Mouse (Mus musculus): ENCODE results near the gene Nnat.
"Not testable (repeated sequence)": the region's sequence is repeated elsewhere in the genome, so short reads cannot be mapped to it uniquely, and the experiment has no call there.

Nnat gene

DNA sequence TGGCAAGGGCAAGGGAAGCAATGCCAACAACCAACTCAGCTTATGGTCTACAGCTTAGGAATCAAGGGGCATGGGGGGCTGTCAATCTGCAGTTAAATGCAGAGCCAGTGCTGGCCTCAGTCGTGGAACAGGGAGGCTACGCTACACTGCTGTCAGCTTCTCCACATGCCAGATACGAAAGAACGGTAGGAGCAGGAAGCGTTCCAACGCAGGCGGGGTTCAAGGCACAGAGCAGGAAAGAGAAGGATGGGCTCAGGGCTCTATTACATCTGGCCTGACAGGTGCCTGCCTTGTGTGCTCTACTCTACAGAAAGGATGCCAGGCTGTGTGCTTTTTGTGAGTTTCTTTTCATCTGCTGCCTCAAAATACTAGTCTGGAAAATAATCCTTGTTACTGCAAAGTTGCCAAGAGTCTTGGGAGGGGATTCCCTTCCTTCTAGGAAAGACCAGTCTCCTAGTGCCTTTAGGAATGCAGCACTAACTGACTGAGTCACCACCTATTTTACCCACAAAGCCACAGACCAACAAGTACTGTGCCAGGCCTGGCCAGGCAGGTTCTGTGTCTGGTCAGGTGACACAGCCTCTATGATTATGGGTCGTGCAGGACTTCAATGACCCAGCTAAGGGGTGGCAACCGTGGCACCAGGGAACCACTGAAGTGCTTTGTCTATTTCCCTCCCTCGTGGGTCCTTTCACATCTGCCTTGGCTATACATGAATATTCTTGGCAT, 7.6 kb upstream of the Nnat start:
- no peak for DNase-seq

DNA sequence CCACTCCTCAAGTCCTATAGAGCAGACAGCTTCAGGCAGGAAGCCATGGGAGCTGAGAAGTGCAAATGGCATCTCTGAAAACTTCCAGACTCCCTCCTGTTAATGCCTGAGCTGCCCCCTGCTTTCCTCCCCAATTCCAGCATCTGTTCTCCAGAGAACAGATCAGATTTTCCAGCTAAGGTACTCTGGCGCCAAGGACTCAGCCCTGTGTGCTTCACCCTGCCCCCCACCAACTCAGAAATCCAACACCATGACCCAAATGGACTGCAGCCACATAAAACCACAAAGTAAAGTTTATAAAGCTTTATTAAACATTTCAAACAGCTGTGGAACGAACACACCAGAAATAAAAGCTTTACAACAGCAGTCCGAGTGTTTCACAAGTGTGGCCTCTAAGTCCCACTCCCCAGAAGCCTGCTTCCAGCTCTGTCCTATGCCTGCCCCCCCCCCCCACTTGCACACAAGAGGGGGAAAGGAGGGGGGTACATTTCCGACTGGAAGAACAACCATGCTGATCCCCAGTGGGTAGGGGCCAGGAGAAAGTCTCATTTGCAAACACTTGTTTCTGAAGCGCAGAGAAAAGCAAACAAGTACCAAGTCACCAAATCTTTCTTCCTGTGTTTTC, 3.7 kb upstream of the Nnat start:
- no peak for DNase-seq

DNA sequence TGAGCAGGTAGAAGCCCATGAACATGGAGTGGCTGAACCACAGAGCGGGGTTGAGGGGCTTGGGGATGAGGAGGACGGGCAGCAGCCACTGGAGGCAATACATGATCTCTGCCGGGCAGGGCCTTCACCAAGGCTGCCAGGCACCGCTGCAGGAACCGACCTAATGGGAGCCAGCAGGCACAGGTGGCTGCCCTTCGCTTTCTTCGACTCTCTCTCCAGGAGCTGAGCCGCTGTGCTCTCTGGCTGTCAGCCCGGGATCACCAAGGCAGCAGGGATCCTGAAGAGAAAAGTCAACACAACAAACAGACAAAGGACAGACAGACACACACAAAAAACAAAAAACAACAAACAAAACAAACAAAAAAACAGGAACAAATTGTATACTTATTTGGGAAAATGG, 1.8 kb upstream of the Nnat start:
- DNase-seq, result peak; percentile 48 to 56

DNA sequence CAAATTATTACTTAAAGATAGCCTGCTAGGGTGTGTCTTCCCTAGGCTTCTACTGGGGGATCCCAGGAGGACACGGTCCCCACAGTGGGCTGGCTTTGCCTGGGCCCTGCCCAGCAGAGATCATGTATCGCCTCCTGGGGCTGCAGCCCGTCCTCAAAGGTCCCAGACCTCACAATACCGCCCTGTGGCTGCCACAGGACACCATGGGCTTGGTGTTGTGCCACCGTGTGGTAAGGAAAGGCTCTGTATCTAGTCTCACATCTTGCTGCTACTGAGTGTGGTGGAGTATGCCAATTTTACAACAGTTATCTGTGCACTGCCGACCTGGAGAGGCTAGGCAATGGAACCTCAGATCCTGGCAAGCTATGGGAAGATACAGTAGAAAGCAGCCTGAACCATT, 1.4 kb upstream of the Nnat start:
- DNase-seq, result no peak

DNA sequence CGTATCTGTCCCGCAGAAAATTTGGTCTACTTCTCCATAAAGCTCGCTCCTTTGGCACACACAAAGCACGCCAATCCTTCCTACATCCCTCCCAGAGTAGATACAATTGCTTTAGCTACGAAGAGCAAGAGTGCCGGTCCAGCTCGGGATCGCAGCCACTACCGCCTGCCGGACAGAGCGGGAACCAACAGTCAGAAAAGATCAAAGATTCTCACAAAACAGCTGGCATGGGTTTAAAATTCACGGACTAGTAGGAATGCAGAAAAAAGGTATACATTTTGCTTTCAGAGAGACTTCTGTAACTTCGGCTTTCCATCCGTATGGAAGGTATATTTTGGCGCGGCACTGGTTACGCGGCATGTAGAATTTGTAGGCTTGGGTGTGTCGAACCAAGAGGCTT, 438 bp upstream of the Nnat start:
- no peak for DNase-seq

DNA sequence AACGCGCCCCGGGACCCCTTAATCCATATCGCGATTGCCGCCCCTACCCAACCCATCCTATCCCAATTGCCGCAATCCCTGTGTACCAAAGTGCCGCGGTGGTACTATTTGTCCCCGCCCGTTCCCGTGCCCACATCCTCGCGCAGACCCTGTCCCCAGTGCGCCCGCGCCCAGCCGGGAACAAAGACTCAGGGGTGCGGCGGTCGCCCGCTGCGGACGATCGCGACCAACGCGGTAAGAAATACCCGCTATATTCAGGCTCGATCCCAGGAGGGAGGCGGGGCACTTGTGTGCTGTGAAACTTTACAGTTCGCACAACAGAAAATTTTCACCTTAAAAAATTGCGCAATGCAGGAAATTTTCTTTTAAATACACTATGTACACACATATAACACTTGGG, 424 bp downstream of the Nnat start:
- DNase-seq, result no peak

DNA sequence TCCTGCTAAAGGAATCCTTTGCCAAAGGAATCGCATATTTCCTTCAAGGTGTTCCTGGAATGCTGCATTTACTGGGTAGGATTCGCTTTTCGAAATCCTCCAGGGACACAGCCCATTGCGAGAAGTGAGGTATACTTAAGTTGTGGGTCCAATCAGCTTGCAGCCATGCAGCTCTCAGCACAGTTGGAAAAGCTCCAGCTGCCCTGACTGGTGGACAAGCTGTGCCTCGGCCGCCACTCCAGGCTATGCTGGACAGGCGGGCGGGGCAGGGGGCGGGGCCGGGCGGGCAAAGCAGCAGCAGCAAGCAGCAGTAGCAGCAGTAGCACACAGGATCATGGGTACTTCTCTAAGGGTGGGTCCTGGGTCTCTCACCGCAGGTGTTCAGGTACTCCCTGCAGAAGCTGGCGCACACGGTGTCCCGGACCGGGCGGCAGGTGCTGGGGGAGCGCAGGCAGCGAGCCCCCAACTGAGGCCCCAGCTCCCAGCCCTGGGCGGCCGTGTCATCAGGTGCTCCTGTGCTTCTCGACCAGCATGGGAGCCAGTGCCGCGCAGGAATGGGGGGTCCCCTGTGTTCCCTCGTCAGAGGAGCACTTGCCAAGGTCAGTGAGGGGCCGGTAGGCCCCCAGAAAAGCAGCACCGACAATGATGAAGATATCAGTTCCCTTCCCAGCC, 1.4 kb downstream of the Nnat start:
- DNase-seq, result peak; percentile 82 to 83

DNA sequence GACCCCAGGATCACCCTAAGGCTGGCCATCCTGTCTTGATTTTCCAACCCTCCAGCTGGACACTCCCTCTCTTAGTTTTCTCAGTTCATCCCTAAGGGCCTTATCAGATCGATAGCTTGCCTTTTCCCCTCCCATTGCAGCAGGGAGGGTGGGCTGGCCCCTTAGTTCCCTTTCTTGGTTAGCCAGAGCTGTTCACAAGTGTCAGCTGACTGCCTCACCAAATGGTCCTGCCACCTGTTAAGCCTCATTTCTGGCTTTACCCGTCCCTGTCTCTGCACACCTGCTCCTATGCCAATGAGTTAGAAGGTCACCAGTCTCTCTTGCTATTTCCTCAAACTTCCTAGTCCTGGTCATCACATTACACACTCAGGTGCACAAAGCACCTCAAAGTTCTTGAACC, 3.2 kb downstream of the Nnat start:
- peak in 1 of 2 experiments; percentile 28 for DNase-seq

DNA sequence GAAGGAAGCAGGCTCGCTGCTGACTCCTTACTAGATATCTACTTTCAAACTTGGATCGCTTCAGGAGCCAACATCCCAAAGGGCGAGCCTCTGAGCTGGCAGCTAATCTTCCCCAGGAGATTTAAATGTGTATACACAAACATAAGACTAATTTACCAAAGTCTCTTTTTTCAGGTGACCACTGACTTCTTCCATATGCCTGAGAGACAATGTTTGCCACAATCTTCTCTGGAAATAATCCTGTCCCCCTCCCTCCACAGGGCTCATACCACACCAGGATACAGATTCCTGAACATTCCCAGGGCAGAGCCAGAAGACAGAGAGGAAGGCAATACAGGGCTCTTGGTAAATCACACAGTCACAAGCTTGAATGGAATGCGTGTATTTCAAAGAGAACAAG, 4.8 kb downstream of the Nnat start:
- no peak for DNase-seq

DNA sequence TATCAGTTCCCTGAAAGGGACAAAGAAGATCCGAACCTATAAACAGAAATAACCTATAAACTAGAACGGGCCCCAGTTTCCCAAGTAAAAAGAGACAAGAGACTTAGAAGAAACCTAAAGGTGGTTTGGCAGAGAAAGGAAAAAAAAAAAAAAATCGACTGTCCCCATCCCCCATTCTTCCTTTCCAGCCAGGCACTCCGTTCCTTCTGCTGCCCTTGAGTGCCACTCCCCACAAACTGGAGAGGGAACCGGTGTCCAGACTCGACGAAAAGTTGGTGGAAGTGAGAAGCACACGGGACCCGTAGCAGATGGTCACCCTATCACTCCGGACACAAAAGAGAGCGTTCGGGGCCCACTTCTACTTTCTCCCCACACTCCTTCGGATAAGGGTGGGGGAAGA, 5.6 kb downstream of the Nnat start:
- no peak for DNase-seq

DNA sequence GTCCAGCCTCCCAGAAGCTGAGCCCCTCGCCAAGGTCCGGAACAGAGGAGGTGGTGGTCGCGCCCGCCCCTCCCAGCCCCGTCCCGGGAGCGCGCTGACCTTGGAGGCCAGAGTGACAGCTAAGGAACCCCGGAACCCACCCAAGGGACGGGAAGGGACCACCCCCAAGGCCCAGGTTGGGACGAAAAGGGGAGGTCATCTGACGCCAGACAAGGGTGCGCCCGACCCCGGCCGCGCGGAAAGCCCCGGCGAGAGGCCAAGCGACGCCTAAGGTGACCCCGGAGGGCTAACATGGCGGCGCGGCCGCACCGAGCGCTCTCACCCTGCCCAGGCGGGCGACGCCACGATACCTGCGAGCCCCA, 6.0 kb downstream of the Nnat start:
- DNase-seq, result no peak

DNA sequence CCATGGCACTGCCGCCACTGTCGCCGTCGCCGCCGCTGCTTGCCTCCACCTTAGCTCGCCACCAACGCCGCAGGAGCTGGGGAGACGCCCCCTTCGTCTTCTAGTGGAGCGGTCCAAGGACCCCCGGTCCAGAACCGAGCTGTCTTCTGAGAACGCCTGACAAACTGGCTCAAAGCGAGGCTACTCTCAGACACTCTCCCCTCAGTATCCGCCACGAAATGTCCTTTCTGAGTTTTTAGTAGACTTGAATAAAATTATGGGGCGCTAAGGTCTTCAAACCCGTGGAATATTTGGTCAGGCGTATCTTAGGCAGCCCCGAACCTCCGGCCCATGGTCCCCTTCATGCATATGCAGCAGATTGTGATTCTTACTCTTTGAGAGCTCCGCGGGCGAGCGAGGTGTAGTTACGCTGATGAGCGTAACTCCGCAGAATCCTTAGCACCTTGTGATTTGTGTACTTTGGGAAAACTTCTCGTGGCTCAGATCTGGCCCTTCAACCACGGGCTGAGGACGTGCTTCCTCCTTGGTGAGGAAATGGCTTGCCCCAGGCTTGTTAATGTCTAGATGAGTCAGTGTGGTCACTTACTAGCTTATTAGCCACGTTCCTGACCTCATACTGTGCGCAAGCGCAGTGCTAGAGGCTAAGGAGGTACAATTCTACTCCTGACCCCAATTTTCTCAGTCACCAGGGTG, 6.5 kb downstream of the Nnat start:
- peak; percentile 83 to 89 for DNase-seq

DNA sequence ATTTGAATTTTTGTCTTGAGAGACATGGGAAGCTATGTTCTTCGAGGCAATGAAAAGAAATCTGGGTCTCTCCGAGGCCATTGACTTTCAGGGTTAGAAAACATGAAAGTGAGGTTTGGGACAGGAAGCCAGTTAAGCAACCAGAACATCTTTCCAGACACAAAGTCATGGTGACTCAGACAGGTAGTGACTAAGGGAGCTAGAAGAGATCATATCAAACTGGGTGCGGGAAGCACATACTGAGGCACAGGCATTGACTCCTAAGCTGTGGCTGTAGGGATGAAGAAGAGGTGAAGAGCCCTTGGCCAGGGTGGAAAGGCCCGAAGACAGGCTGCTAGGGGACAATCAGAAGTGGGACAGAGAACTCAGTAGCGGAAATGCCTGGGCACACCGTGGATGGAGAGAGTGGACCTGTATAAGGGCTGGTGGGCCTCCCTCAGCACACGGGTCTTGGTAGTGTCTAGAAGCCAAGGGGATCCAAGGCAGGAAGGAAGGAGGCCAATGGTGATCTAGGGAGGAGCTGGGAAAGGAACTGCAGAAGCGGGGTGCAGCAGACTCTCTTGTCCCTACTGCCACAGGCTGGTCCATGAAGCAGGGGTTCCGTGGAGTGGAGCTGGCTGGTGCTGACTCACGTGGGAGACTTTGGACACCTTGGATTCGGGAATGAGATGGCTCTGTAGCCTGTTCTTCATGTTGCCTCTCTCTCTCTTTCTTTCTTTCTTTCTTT, 7.5 kb downstream of the Nnat start:
- no peak for DNase-seq

DNA sequence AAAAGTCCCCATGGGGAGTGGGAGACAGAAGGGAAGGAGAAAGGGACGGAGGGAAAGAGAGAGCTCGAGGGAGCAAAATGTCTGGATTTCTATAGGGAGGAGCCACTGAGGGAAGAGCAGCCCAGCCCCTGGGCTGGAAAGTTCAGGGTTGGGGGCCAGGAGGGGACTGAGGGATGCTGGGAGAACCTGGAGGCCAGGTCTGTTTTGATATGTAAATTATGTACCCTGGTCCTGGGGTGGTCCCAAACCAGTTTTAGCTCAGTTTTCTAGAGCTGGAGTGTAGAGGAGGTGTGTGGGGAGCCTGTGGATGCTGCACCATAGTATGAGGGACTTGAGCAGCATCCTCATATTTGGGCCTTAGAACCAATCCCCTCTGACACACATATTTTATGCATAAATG, 9.0 kb downstream of the Nnat start:
- DNase-seq, result no peak

DNA sequence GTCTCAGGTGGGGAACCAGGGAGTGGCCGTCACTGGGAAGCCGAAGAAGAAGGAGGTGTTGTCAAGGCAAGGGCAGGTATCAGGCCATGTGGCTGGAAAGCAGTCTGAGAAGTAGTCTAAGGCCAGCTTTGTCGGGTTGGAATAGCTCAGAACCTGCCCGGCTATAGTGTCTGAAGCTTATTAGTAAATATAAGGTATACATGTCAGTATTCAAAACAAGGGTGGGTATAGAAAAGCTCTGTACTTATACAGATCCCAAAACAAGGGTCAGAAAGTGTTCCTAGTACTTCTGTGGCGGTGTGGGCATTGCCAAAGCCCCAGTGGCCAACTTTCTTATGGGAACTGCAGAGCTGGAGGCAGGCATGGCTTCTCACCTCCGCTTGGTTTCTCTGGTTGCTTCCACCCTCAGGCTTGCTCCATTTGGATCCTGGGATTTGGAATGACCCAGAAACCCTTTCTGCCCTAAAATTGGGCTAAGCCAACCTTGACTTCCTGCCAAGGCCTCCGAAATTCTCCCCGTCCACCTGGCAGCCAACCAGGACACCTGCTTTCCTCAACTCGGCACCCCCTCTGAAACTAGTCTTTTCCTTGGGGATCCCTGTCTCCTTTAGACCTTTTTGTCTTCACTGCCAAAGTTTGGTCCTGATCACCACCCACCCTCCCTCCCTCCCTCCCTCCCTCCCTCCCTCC, 10.1 kb downstream of the Nnat start:
- DNase-seq, result peak; percentile 52 to 60

DNA sequence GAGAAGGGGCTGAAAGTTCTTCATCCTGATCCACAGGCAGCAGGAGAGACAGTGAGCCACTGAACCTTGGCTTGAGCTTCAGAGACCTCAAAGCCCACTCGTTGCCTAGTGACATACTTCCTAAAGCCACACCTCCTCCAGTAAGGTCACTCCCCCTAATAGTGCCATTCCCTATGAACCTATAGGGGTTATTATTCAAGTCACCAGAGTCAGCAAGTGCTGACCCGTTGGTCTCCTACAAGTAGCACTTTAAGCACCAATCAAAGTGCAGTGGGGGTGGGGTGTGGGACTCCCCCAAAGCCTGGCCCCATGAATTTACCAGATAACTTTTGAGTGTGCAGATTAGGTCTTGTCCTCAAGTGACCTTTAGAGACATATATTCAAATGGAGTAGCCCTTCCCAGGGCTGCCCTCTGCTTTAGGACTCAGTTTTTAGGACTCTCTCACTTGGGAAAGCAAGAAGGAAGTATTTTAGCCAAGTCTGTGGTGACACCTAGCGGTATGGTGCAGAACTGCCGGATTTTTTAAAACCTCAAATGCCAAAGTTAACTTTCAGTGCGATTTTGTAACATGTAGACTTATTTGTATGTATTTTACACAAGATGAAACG, 11.4 kb downstream of the Nnat start, which contains the start of gene Blcap:
Gene Blcap, minus strand, starts transcription at position 51 of the 609 bp plus-strand sequence.
- DNase-seq, result peak; percentile 44 to 70

DNA sequence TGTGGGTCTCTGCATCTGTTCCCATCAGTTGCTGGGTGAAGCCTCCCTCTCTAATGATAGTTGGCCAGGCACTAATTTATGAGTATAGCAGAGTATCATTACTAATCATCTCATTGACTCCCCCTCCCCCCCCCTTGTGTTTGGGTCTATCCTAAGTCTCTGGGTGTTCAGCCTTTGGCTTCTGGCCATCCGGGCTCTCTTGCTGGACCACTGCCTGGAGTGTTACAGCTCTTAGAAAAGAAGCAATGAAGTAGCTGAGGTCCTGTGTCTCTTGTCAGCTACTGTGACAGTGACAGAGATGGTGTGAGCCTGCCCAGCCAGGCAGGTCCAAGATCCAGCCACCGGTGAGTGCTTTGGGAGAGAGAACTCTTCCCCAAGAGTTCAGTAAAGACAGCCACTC, 12.9 kb downstream of the Nnat start:
- no peak for DNase-seq

DNA sequence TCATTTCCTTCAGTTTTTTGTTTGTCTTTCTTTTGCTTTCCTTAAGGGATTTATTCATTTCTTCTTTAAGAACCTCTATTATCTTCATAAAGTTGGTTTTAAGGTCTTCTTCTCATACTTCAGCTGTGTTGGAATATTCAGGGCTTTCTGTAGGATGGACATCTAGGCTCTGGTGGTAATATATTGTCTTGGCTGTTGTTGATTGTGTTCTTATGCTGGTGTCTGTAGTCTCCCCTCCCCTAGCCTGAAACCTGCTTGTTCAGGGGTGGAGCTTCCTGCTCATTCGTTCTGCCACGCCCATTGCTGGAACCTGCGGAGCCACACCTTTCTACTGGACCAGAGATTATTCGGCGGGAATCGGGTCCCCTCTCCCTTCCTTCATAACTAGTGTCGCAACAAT, 25.5 kb downstream of the Nnat start:
- not testable (repeated sequence) for DNase-seq

DNA sequence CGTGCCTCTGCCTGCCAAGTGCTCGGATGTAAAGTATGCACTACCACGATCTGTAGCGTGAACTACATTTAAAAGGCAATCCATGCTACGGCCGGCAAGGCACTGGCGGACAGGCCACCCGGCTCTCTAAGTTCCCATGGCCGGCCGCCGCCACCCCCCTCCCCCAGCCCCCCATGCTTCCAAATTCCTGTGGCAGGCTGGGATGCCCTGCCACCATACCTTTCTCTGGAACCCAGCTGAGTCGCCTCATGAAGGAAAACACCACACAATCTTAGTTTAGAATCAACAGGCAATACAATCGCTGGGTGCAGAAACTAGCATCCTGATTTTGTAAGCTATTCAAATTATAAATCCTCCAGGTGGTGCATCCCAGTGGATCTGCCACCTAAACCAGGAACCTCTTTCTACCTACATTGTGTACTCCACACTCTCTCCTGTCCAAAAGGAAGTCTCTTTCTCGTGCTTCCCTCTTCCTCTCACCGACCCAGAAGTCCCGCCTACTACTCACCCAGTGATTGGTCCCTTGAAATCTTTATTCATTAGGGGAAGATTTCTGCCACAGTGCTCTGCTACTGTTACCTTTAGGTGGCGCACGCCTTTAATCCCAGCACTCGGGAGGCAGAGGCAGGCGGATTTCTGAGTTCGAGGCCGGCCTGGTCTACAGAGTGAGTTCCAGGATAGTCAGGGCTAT, 37.1 kb downstream of the Nnat start:
- no peak for DNase-seq

DNA sequence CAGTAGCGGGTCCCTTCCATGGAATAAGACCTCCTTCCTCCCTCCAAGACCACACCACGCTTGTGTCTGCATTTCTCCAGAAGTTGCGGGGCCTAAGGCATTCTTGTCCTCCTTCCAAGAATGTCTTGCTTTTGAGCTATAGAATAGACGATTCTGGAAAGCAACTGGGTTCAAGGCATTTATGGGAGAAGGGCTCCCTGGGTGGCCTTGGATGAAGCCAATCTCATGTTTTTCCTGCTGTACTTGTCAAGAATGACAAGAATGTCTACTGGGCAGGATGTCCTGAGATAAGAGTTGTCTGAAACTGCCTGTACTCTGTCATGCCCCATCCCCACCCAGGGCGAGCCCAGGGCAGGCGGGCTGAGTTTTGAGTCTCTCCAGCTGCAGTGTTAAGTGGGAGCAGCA, 41.6 kb downstream of the Nnat start:
- no peak for DNase-seq

DNA sequence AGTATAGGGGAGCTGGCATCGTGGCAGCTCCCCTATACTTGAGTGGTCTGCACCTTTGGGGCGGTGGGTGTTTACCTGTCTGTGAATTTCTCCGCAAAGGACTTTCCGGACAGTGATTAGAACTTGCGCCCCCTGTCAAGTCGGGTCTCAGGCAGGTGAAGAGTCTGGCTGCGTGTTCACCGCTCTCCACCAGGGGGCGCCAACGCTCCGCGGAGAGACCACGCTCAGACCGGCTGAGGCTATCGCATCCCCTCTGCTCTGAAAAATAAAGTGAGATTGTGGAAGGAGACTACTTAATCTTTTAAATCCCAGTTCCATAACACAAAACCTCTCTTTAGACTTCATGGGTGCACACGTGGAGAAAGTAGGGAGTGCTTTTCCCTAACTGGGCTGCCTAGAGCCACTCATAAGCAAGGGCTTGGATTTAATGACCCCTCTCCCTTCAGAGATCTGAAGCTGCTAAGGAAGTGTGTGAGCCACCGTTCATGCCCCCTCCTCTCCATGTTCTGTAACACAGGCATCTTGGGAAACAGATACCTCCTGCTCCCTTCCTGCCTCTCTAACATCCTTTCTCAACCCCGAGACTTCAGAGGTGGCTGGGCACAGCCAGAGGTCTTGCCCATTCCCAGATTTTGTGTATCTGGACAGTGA, 45.3 kb downstream of the Nnat start:
- DNase-seq, result peak; percentile 77 to 78
